Mouse (Mus musculus) megakaryocyte, embryonic 14.5 days (primary cell): ENCODE measurements around the gene Prpf40b.

Experiments
- FLI1 ChIP-seq: IDR thresholded peaks from 2 replicates; pipeline ENCODE4 v1.6.1; 2012; ENCODE audit warnings: low read length, inconsistent platforms, mixed read lengths
- GATA1 ChIP-seq: IDR thresholded peaks from 3 replicates; pipeline ENCODE4 v1.6.1; 2012; ENCODE audit warnings: mixed read lengths, low read length, inconsistent platforms, borderline replicate concordance

DNA sequence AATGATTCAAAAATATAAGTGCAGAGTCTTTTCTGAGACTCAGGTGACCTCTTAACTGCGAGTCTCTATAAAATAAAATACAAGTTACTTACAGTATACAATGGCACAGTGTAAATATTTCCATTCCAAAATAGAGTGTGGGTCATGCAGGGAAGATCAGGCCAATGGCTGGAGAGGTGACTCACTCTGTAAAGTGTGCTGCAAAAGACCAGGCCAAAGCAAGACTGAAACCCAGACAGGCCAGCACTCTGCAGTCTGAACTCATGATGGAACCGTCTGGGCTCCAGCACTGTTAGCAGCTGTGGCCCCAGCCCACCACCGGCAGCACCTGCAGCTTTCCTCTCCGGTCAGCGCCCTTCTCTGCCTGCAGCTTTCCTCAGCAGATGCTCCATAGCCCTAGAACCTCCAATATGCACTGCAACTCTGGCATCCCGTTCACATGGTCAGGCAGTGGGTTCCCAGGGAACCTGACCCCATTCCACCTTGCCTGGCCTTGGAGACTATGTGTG lies 39.6 kb upstream of the Prpf40b start:
- TF ChIP-seq GATA1: no peak
- TF ChIP-seq FLI1: no peak
